Mouse (Mus musculus): Measurements from ENCODE around the gene Plekha7.

GRCm38 (mm10) chr7:116301144-116301543 is 7.0 kb downstream of the Plekha7 start:
- no peak for TF ChIP-seq CTCF (IDR thresholded peaks at IDR 0.05; ENCODE audit: borderline replicate concordance, control insufficient read depth, extremely low read depth, insufficient read depth, low read length, poor library complexity)
- TF ChIP-seq POLR2A (IDR thresholded peaks at IDR 0.05; ENCODE audit: control insufficient read depth, extremely low read depth, insufficient read depth, low read length, poor library complexity) = no peak

Measured in thymus, adult 2 months (tissue).